Mouse (Mus musculus): ENCODE results near the gene Slc34a2.

The Slc34a2 gene

DNA sequence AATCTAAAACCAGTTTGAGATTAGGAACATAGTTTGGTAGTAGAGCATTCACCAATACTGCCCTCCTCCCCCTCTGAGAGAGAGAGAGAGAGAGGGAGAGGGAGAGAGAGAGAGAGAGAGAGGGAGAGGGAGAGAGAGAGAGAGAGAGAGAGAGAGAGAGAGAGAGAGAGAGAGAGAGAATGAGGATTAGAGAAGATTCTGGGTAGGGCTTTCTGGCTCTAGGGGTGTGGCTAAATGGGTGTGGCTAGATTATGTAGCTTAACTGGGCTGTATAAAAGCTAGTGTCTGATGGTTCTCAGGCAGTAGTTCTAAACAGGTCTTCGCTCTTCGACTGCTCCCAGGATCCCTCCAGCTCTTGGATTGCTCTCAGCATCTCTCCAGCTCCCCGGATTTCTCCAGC, at the start of gene Slc34a2:
Gene Slc34a2, plus strand, starts transcription at position 301 of the 400 bp plus-strand sequence.
- DNase-seq (ENCODE audit: low read depth, low spot score) = no peak

- no peak for DNase-seq (ENCODE audit: low read depth, low spot score)
Observed at GRCm38 (mm10) chr5:52990687-52991341, 47.1 kb upstream of the Slc34a2 start.

DNA sequence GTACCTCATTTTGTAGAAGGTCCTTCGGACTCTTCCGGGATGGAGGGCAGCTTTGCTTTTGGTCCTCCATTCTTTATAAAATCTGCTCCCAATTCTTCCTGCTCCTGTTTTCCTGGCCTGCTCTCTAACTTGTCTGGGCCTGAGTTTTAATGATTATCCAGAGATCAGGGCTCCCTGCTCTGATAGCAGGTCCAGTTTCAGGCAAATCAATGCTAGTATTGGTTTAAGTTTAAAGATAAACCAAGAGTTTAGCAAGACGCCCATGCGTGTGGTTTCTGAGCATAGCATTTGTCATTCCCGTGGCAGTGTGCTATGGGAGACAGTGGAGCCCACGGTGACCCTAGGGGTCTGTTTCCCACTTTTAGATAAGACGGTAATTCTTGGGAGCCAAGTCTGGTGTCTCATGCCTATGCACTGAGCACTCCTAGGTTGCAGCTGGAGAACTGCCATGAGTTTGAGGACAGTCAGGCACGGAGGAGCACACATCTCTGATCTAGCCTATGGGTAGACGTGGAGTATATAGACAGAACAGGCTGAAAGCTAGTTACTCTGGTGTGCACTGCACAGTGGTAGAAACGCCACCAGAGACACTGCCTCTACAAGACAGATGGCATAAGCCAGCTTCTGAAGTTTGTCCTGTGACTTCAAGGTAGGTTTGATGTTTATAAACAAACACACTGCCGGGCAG, 45.5 kb upstream of the Slc34a2 start:
- DNase-seq (ENCODE audit: low read depth, low spot score) = no peak

GRCm38 (mm10) chr5:52993490-52994282, 44.2 kb upstream of the Slc34a2 start:
- DNase-seq (ENCODE audit: low read depth, low spot score) = no peak

- DNase-seq (ENCODE audit: low read depth, low spot score) = no peak
Observed at GRCm38 (mm10) chr5:52995461-52995860, 42.4 kb upstream of the Slc34a2 start.

- no peak for DNase-seq (ENCODE audit: low read depth, low spot score)
Observed at GRCm38 (mm10) chr5:52996145-52996544, 41.7 kb upstream of the Slc34a2 start.

- peak; percentile 15 for DNase-seq (ENCODE audit: low read depth, low spot score)
Observed at GRCm38 (mm10) chr5:52996601-52997000, 41.3 kb upstream of the Slc34a2 start.

GRCm38 (mm10) chr5:52997032-52997431, 40.8 kb upstream of the Slc34a2 start:
- no peak for DNase-seq (ENCODE audit: low read depth, low spot score)

DNA sequence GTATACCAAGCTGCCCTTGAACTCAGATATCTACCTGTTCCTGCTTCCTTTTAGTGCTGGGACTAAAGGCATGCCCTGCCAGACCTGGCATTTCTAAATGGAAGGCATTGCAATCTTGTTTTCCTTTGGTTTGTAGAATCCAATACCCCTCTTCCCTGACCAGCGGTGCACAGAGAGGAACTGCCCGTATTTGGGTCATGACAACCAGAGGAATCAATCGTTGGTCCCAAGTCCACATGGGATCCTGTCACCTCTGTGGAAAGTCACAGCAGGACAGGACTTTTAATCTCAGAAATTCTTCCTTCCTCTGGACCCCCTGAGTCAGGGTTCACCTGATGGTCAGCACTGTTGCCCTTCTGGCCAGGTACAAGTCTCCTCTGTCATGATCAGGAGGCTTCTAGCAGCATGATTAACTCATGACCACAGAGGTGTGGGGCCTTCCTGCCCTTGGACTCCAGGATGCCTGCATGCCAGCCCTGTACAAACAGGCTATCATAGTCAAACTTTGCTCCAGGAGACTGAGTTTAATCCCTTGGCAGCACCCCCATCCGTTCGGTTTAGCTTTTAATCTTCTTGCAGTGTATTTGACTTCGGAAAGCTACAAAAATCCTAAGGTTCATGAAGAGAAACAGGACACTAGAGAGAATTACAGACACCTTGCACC, 39.7 kb upstream of the Slc34a2 start:
- DNase-seq (ENCODE audit: low read depth, low spot score) = no peak

- no peak for DNase-seq (ENCODE audit: low read depth, low spot score)
Observed at GRCm38 (mm10) chr5:53000169-53000872, 37.6 kb upstream of the Slc34a2 start.

DNA sequence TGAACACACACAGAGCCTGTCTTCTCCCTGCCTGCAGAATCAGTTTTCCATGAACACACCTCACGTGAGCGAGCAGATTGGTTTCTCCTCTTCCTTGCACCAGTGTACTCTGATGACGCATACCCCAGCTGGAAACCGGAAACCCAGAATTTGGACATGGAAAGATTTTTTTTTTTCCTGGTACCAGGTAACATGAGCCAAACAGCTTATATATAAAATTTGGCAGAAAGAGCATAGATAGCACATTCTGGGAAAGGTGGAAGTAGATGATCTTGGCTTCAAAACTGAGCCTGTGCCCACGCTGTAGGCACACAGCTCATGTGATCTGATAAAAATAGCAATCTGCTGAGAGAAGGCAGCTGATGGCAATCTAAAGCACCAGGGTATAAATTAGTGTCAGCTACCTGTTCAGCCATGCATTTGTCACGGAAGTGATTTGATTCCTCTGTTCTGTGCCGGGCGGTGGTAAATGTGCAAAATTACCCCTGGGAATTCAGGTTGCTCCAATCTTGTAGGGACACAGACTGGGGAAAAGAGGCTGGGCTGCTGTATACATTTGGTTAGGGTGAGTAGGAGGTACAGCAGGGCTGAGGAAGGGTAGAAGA, 35.2 kb upstream of the Slc34a2 start:
- no peak for DNase-seq (ENCODE audit: low read depth, low spot score)

- DNase-seq (ENCODE audit: low read depth, low spot score) = no peak
Observed at GRCm38 (mm10) chr5:53003495-53003894, 34.4 kb upstream of the Slc34a2 start.

DNA sequence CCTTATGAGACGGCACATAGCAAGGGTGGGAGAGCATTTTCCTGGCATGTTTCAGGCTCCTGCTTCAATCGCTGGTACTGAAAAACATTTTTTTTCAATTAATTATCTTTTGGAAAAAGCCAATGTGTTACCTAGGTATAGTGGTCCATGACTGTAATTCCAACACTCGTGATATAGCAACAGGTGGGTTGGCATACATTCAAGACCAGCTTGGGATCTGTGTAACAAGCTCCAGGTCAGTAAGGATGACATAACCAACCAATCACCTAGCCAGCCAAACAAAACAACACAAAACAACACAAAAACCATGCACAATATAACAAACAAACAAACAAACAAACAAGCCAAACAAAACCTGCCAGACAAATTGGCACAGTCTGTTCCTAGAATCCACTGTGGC, 33.9 kb upstream of the Slc34a2 start:
- DNase-seq (ENCODE audit: low read depth, low spot score) = no peak

DNA sequence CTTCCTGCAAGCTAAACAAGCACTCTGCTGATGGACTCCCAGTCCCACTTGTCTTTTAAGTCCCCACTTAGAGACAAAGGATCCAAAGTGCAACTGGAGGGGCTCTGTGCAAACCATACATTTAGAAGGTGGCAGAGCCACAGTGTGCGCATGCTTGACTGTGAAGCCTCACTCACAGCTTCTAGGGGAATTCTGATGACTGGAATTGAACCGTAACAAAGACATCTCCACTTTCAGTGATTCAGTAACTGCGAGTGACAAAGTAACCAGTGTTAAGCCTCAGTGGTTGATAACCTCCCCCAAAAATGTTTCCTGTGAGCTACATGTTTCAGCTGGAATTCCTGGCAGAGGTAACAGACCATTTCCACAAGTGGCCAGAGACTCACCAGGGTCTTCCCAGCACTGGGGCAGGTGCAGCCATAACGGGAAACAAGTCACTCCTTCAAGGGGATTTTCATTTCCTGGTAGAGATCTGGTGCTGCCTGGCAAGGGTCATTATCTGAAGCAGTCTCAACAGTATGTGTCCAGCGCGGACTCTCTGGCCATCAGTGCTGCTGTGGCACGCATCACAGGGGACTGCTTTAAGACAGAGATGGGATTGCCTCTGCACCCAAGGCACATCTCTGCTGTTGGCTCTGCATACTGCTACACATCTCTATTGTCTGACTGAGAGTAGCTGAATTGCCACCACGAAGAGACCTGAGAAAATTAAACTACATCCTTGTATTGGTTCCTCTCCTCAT, 28.7 kb upstream of the Slc34a2 start:
- DNase-seq (ENCODE audit: low read depth, low spot score) = no peak

DNA sequence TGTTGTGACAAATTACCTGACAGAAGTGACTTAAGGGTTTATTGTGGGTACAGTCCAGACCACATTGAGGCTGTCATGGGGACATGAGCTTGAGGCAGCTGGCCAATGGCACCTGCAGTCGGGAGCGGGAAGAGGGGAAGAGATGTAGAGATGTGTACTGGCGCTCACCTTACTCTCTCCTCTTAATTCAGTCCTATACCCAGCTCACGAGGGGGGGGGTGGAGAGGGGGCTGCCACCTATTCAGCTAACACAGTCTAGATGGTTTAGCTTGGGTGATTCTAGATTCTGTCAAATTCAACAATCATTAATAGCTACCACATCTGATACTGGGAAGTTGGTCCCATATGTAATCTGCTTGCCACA, 28.1 kb upstream of the Slc34a2 start:
- DNase-seq (ENCODE audit: low read depth, low spot score) = no peak

- DNase-seq (ENCODE audit: low read depth, low spot score) = peak; percentile 21
Observed at GRCm38 (mm10) chr5:53011327-53011726, 26.6 kb upstream of the Slc34a2 start.

DNA sequence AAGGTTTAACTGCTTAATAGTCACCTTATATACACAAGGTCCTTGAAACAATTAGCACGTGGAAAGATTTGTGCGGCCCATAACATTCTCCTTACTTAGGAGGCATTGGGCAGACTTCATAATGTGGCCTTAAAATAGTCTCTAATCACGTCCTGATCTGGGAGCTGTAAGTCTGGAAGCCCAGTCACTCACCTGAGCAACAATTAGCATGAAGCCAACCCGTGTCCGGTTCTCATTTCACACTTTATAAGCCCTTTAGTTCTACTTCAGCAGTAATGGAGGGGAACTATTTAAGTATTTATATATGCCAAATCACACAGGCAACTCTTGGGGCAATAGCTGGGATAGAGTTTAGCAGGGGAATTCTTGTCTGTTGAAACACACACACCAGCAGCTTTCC, 21.3 kb upstream of the Slc34a2 start:
- DNase-seq (ENCODE audit: low read depth, low spot score) = no peak

DNA sequence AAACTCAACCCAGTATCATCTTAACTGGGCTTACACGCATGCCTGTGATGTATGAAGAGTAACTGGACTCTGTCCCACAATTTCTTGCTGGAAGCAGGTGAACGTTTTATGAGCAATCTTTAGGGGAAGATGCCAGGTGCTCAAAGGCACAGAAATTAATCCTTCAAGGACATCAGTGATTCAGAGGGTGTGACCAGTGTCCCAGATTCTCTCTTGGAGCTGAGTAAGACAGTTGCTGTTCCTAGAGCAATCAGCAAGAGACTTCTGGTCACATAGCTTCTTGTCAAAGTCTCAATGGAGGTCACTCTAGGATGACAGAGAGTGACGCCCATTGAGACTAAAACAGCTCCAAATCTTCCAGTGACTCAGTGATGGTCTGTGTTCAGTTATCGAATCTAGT, 19.6 kb upstream of the Slc34a2 start:
- DNase-seq (ENCODE audit: low read depth, low spot score) = no peak

GRCm38 (mm10) chr5:53023432-53023831, 14.4 kb upstream of the Slc34a2 start:
- no peak for DNase-seq (ENCODE audit: low read depth, low spot score)

GRCm38 (mm10) chr5:53023901-53024300, 14.0 kb upstream of the Slc34a2 start:
- DNase-seq (ENCODE audit: low read depth, low spot score) = no peak
